Mouse (Mus musculus): Measurements from ENCODE around the gene Spata20.

Gene Spata20

GRCm38 (mm10) chr11:94472916-94473706 lies 12.9 kb downstream of the Spata20 start:
- Histone ChIP-seq H3K27me3 (ENCODE audit: control insufficient read depth, insufficient read depth, low read length, poor library complexity, severe bottlenecking) (peaks cover 7% of the 10 kb centered on the region), H3K36me3 (ENCODE audit: control insufficient read depth, insufficient read depth, low read length, poor library complexity, severe bottlenecking) (no peaks in the 10 kb centered on the region)
- DNase-seq (ENCODE audit: low read depth, low spot score), result no peak

- peaks cover 7% of the 10 kb centered on the region for H3K27me3 ChIP-seq (ENCODE audit: control insufficient read depth, insufficient read depth, low read length, poor library complexity, severe bottlenecking)
- no peak for DNase-seq (ENCODE audit: low read depth, low spot score)
- H3K36me3 ChIP-seq (ENCODE audit: control insufficient read depth, insufficient read depth, low read length, poor library complexity, severe bottlenecking), result no peaks in the 10 kb centered on the region
These were observed 13.4 kb downstream of the Spata20 start for GRCm38 (mm10) chr11:94472585-94472915.

DNA sequence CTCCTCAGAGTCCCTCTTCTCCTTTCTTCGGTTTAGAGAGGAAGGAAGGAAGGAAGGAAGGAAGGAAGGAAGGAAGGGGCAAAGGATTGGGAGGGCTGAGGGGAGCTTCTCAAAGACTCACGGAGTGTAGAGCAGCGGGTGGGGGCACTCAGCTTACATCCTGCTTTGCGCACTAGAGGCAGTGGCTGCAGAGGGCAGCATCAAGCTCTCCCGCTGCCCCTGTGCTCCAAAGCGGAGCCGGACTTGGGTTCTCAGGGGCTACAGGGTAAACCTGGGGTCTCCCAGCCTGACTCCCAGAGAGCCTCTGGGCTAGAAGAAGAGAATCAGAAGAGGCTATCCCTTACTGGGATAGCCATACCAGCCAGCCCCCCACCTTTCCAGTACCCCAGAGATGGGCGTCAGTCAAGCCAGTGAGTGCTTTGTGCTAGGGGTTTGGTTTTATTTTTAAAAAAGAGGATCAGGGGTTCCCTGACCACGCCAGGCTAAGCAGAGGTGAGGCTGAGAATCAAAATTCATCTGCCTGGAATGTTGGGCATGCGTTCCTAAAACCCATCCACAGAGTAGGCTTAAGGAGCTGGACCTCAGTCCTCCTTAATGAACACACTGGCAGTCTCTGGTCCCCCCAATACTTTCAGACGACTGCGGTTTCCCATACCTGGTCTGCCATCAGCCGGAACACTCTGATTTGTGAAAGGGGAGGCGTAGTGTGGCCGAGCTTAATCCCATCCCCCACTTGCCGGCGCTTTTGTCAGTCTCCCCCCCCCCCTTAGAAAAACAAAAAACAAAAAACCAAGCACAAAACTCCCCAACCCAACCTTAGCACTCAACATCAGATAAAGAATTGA lies 14.0 kb downstream of the Spata20 start:
- DNase-seq (ENCODE audit: low read depth, low spot score), result no peak
- no peaks in the 10 kb centered on the region for H3K36me3 ChIP-seq (ENCODE audit: control insufficient read depth, insufficient read depth, low read length, poor library complexity, severe bottlenecking)
- peaks cover 7% of the 10 kb centered on the region for H3K27me3 ChIP-seq (ENCODE audit: control insufficient read depth, insufficient read depth, low read length, poor library complexity, severe bottlenecking)

DNA sequence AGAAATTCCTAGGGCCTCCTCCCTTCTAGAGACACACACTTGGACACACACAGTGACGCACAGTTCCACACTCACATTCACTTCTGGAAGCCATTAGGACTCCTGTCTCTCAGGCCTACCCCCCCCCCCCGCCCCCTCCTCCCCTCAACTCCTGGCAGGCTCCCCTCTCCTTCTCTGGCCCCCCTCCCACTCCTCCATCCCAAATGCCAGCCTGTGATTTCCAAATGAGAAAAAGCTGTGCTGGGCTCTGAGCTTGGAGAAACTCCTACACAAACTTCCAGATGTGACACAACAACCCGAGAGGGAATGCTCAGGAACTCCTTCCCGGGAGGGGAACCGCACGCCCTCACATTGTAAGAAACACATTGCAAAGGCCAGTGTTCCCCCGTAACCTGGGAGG lies 15.6 kb downstream of the Spata20 start:
- no peaks in the 10 kb centered on the region for H3K36me3 ChIP-seq (ENCODE audit: control insufficient read depth, insufficient read depth, low read length, poor library complexity, severe bottlenecking)

GRCm38 (mm10) chr11:94469136-94470064 lies 16.6 kb downstream of the Spata20 start:
- Histone ChIP-seq H3K36me3 (ENCODE audit: control insufficient read depth, insufficient read depth, low read length, poor library complexity, severe bottlenecking) (no peaks in the 10 kb centered on the region), H3K27me3 (ENCODE audit: control insufficient read depth, insufficient read depth, low read length, poor library complexity, severe bottlenecking) (peaks cover 7% of the 10 kb centered on the region)
- no peak for DNase-seq (ENCODE audit: low read depth, low spot score)

More for the DNA sequence above, 15.6 kb downstream of the Spata20 start:
- peaks cover 7% of the 10 kb centered on the region for H3K27me3 ChIP-seq (ENCODE audit: control insufficient read depth, insufficient read depth, low read length, poor library complexity, severe bottlenecking)
- DNase-seq (ENCODE audit: low read depth, low spot score), result no peak

GRCm38 (mm10) chr11:94468582-94469064 lies 17.4 kb downstream of the Spata20 start:
- peaks cover 7% of the 10 kb centered on the region for H3K27me3 ChIP-seq (ENCODE audit: control insufficient read depth, insufficient read depth, low read length, poor library complexity, severe bottlenecking)

GRCm38 (mm10) chr11:94466333-94466855 lies 19.6 kb downstream of the Spata20 start:
- H3K36me3 ChIP-seq (ENCODE audit: control insufficient read depth, insufficient read depth, low read length, poor library complexity, severe bottlenecking), result no peaks in the 10 kb centered on the region
- H3K27me3 ChIP-seq (ENCODE audit: control insufficient read depth, insufficient read depth, low read length, poor library complexity, severe bottlenecking), result peaks cover 2% of the 10 kb centered on the region; the same call in 1 of the 2 replicates
- no peak for DNase-seq (ENCODE audit: low read depth, low spot score)

More at GRCm38 (mm10) chr11:94468582-94469064, 17.4 kb downstream of the Spata20 start:
- no peak for DNase-seq (ENCODE audit: low read depth, low spot score)
- H3K36me3 ChIP-seq (ENCODE audit: control insufficient read depth, insufficient read depth, low read length, poor library complexity, severe bottlenecking), result no peaks in the 10 kb centered on the region

GRCm38 (mm10) chr11:94464170-94464569 lies 21.8 kb downstream of the Spata20 start:
- Histone ChIP-seq H3K27me3 (ENCODE audit: control insufficient read depth, insufficient read depth, low read length, poor library complexity, severe bottlenecking) (no peaks in the 10 kb centered on the region), H3K36me3 (ENCODE audit: control insufficient read depth, insufficient read depth, low read length, poor library complexity, severe bottlenecking) (no peaks in the 10 kb centered on the region)
- DNase-seq (ENCODE audit: low read depth, low spot score), result no peak

- no peaks in the 10 kb centered on the region for H3K36me3 ChIP-seq (ENCODE audit: control insufficient read depth, insufficient read depth, low read length, poor library complexity, severe bottlenecking)
- H3K27me3 ChIP-seq (ENCODE audit: control insufficient read depth, insufficient read depth, low read length, poor library complexity, severe bottlenecking), result no peaks in the 10 kb centered on the region
- DNase-seq (ENCODE audit: low read depth, low spot score), result no peak
These were observed 24.1 kb downstream of the Spata20 start for GRCm38 (mm10) chr11:94461856-94462255.

GRCm38 (mm10) chr11:94457001-94457400 lies 29.0 kb downstream of the Spata20 start:
- DNase-seq (ENCODE audit: low read depth, low spot score), result no peak
- Histone ChIP-seq H3K36me3 (ENCODE audit: control insufficient read depth, insufficient read depth, low read length, poor library complexity, severe bottlenecking) (no peaks in the 10 kb centered on the region), H3K27me3 (ENCODE audit: control insufficient read depth, insufficient read depth, low read length, poor library complexity, severe bottlenecking) (no peaks in the 10 kb centered on the region)

- no peaks in the 10 kb centered on the region for H3K36me3 ChIP-seq (ENCODE audit: control insufficient read depth, insufficient read depth, low read length, poor library complexity, severe bottlenecking)
- no peak for DNase-seq (ENCODE audit: low read depth, low spot score)
These were observed 29.6 kb downstream of the Spata20 start for GRCm38 (mm10) chr11:94456347-94456746.

GRCm38 (mm10) chr11:94455161-94455820 lies 30.7 kb downstream of the Spata20 start:
- DNase-seq (ENCODE audit: low read depth, low spot score), result no peak
- H3K36me3 ChIP-seq (ENCODE audit: control insufficient read depth, insufficient read depth, low read length, poor library complexity, severe bottlenecking), result no peaks in the 10 kb centered on the region
- no peaks in the 10 kb centered on the region for H3K27me3 ChIP-seq (ENCODE audit: control insufficient read depth, insufficient read depth, low read length, poor library complexity, severe bottlenecking)

More at GRCm38 (mm10) chr11:94456347-94456746, 29.6 kb downstream of the Spata20 start:
- H3K27me3 ChIP-seq (ENCODE audit: control insufficient read depth, insufficient read depth, low read length, poor library complexity, severe bottlenecking), result no peaks in the 10 kb centered on the region

DNA sequence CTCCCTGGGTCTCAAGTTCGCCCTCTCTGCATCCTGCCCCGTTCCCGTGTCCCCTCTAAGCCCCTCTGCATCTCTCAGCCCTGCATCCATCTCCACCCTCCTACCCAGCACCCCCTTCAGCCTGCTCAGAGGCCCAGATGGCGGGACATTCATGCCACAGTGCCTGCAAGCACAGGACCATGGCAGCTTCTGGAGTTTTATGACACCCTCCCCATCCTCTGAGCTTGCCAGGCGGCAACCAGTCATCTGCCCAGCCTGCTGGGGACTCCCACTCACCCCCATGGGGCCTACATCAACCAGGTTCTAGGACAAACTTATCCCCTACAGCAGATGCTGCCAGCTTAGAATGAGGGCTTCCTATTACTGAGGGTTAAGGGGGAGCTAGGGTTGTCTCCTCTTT lies 31.2 kb downstream of the Spata20 start:
- no peak for DNase-seq (ENCODE audit: low read depth, low spot score)
- no peaks in the 10 kb centered on the region for H3K27me3 ChIP-seq (ENCODE audit: control insufficient read depth, insufficient read depth, low read length, poor library complexity, severe bottlenecking)

More for the DNA sequence above, 31.2 kb downstream of the Spata20 start:
- H3K36me3 ChIP-seq (ENCODE audit: control insufficient read depth, insufficient read depth, low read length, poor library complexity, severe bottlenecking), result no peaks in the 10 kb centered on the region

Data from splenic B cell, adult 2 months (primary cell).